Mouse (Mus musculus) embryonic fibroblast, embryonic 13.5 days (primary cell): ENCODE data around the gene Birc2. TPM values are rescaled to one million over a fixed set of nuclear protein-coding genes. Genes with fewer than 3 reads are reported as not detected.

ENCODE experiments used
- H3K27ac ChIP-seq: 2 replicates; pipeline ENCODE4 v1.5.1; 2012; ENCODE audit warnings: low read length, control low read depth, inconsistent platforms; ENCODE audit not compliant: insufficient read depth
- H3K4me1 ChIP-seq: 2 replicates; pipeline ENCODE4 v1.6.1; 2011; ENCODE audit warnings: low read length; ENCODE audit not compliant: control insufficient read depth, insufficient read depth
- H3K4me3 ChIP-seq: 2 replicates; pipeline ENCODE4 v1.5.1; 2011; ENCODE audit warnings: mild to moderate bottlenecking, control low read depth, low read length; ENCODE audit not compliant: insufficient read depth
- CTCF ChIP-seq: IDR thresholded peaks from 2 replicates; pipeline ENCODE4 v1.5.1; 2011; ENCODE audit warnings: mild to moderate bottlenecking, control low read depth, low read length, moderate library complexity, borderline replicate concordance; ENCODE audit not compliant: insufficient read depth
- POLR2A ChIP-seq: IDR thresholded peaks from 2 replicates; pipeline ENCODE4 v1.6.1; 2011; ENCODE audit warnings: low read depth, mild to moderate bottlenecking, control low read depth, low read length, moderate library complexity
- polyA plus RNA-seq: library from polyadenylated mRNA; stranded (reverse); fragments of >200 nt; gene quantifications from 2 replicates; pipeline ENCODE4 v1.2.4, GENCODE M21; 2011; ENCODE audit warnings: low read depth; ENCODE audit not compliant: missing spikeins, insufficient read length

Gene Birc2
- polyA plus RNA-seq, 1 experiment = 25.4 TPM

- no peak overlapping the region for H3K4me3 ChIP-seq
- H3K4me1 ChIP-seq = no peaks in the 10 kb centered on the region
- TF ChIP-seq CTCF (no peak), POLR2A (no peak)
- no peak overlapping the region for H3K27ac ChIP-seq
Measured at GRCm38 (mm10) chr9:7774538-7774937, 62.3 kb downstream of the Birc2 start.

DNA sequence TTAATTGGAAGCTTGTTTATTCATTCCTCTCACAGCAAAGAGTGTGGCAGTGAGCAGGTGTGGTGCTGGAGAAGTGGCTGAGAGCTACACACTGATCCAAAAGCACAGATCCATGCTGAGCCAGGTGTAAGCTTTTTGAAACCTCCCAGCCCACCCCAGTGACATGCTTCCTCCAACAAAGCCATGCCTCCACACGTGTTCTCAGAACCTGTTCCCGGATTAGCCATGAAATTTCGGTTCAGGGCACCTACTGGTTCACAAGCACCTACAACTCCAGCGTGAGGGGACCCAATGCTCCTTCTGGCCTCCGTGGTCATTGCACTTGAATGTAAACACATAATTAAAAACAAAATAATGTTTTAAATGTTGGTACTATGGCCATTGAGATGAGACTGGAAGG is 63.2 kb downstream of the Birc2 start:
- H3K4me1 ChIP-seq = no peaks in the 10 kb centered on the region
- H3K4me3 ChIP-seq = no peak overlapping the region
- no peak for TF ChIP-seq CTCF
- no peak for TF ChIP-seq POLR2A
- no peak overlapping the region for H3K27ac ChIP-seq

- H3K27ac ChIP-seq = no peak overlapping the region
- no peaks in the 10 kb centered on the region for H3K4me1 ChIP-seq
- no peak overlapping the region for H3K4me3 ChIP-seq
- TF ChIP-seq POLR2A = no peak
- no peak for TF ChIP-seq CTCF
Measured at GRCm38 (mm10) chr9:7772773-7773454, 64.0 kb downstream of the Birc2 start.

- Histone ChIP-seq H3K27ac (no peak overlapping the region), H3K4me1 (peaks cover 4% of the 10 kb centered on the region; the same call in 1 of the 2 replicates), H3K4me3 (no peak overlapping the region)
- TF ChIP-seq POLR2A (no peak), CTCF (no peak)
Measured at GRCm38 (mm10) chr9:7772361-7772760, 64.5 kb downstream of the Birc2 start.

- TF ChIP-seq CTCF (no peak), POLR2A (no peak)
- peaks cover 6% of the 10 kb centered on the region; the same call in 1 of the 2 replicates for H3K4me1 ChIP-seq
- no peak overlapping the region for H3K4me3 ChIP-seq
- no peak overlapping the region for H3K27ac ChIP-seq
Measured at GRCm38 (mm10) chr9:7769491-7769890, 67.4 kb downstream of the Birc2 start.

DNA sequence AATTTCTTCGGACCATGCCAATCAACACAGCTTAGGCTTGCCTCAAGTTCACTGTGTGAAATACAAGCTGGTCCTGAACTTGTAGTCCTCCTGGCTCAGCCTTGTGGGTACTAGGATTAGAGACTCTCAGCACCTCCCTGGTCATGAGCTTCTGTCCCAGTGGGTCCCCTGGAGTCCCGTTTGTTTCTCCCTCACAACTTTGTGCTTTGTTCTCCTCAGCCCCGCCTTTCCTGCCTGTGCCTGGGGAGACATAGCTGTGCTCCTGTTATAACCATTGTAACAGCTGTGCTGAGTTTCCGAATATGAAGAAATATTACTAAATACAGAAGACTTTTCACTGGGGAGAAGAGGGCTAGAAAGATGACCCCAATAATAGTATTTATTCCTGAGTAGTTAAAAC is 67.8 kb downstream of the Birc2 start:
- Histone ChIP-seq H3K27ac (no peak overlapping the region), H3K4me3 (no peak overlapping the region), H3K4me1 (peaks cover 6% of the 10 kb centered on the region; the same call in 1 of the 2 replicates)
- no peak for TF ChIP-seq POLR2A
- no peak for TF ChIP-seq CTCF

Other genes with a start within 250 kb of the Birc2 start
- not detected in 2 replicates for gene Mmp20, start 208.8 kb downstream of the Birc2 start, polyA plus RNA-seq
- gene Mmp7, start 145.0 kb downstream of the Birc2 start, polyA plus RNA-seq = not detected in 2 replicates
- gene Tmem123, start 73.0 kb downstream of the Birc2 start, polyA plus RNA-seq = 144 and 171 TPM in 2 replicates
- 29.3 and 33.7 TPM in 2 replicates for gene Birc3, start 36.1 kb upstream of the Birc2 start, polyA plus RNA-seq
- 128 and 143 TPM in 2 replicates for gene Yap1, start 167.5 kb upstream of the Birc2 start, polyA plus RNA-seq
- gene Cfap300, start 205.8 kb upstream of the Birc2 start, polyA plus RNA-seq = 5.9 and 8.4 TPM in 2 replicates